Mouse (Mus musculus): ENCODE measurements at regions not wholly inside any gene's neighbourhood (a gene's known extent, or its start where the extent isn't known, plus 50 kb on each side); places are given as distances from the start of the nearest gene placed in this dataset.

GRCm38 (mm10) chr13:48131681-48132080, 129.3 kb upstream of the Id4 start:
- no peak overlapping the region for H3K4me3 ChIP-seq (replicated peaks in 1 of 3; ENCODE audit: low read depth in 2 of 3, low read length in 2 of 3, poor library complexity in 1 of 3)
- in situ Hi-C loops (cut with MboI; ENCODE audit: low pct_ligation_motif_present, low pct_unique_long_range_greater_than_20kb, low sequenced_read_pairs), result no loop called here
- dilution Hi-C loops (cut with MboI; ENCODE audit: extremely low pct_ligation_motif_present, extremely low pct_unique_long_range_greater_than_20kb, low sequenced_read_pairs), result no loop called here
- H3K9me3 ChIP-seq (replicated peaks; ENCODE audit: low read length), result peaks cover 79% of the 10 kb centered on the region
- no peaks in the 10 kb centered on the region for H3K36me3 ChIP-seq (replicated peaks in 1 of 2; ENCODE audit: control insufficient read depth in 1 of 2, insufficient read depth in 1 of 2, low read length in 1 of 2)
- DNase-seq (ENCODE audit: extremely low read depth), result no peak
- no peak overlapping the region for H3K27ac ChIP-seq (ENCODE audit: insufficient read depth, low read depth)
- no peaks in the 10 kb centered on the region for H3K4me1 ChIP-seq (ENCODE audit: control insufficient read depth in 1 of 2, insufficient read depth in 2 of 2)
- H3K79me2 ChIP-seq (replicated peaks; ENCODE audit: control insufficient read depth, extremely low read depth, insufficient read depth, poor library complexity, severe bottlenecking), result no peaks in the 10 kb centered on the region
- TF ChIP-seq CHD2 (IDR thresholded peaks at IDR 0.05; ENCODE audit: low read length), result no peak
- no peak for TF ChIP-seq MAZ (IDR thresholded peaks at IDR 0.05; ENCODE audit: low read depth, low read length)
- no peak for TF ChIP-seq BHLHE40 (IDR thresholded peaks at IDR 0.05; ENCODE audit: low read depth, low read length)
- TF ChIP-seq NRF1 (IDR thresholded peaks at IDR 0.05; ENCODE audit: low read depth, low read length), result no peak
- TF ChIP-seq JUND (conservative IDR thresholded peaks at IDR 0.05; ENCODE audit: low read depth, low read length), result no peak
- no peak for TF ChIP-seq SIN3A (IDR thresholded peaks at IDR 0.05; ENCODE audit: low read length)
- TF ChIP-seq MEF2A (IDR thresholded peaks at IDR 0.05; ENCODE audit: borderline replicate concordance, low read depth, low read length), result no peak
- TF ChIP-seq CTCF (conservative IDR thresholded peaks at IDR 0.05 in 1 of 2, IDR thresholded peaks at IDR 0.05 in 1 of 2; ENCODE audit: low read depth in 2 of 2, low read length in 2 of 2), result no peak
- TF ChIP-seq ZNF384 (IDR thresholded peaks at IDR 0.05; ENCODE audit: low read depth, low read length), result no peak
- no peak for TF ChIP-seq KAT2A (IDR thresholded peaks at IDR 0.05; ENCODE audit: insufficient replicate concordance, low read length)
- no peak for TF ChIP-seq E2F4 (IDR thresholded peaks at IDR 0.05; ENCODE audit: insufficient replicate concordance, low read depth, low read length)
- no peak for TF ChIP-seq IRF4 (IDR thresholded peaks at IDR 0.05; ENCODE audit: low read depth, low read length)
- TF ChIP-seq HCFC1 (IDR thresholded peaks at IDR 0.05; ENCODE audit: low read depth, low read length), result no peak
- TF ChIP-seq MAX (IDR thresholded peaks at IDR 0.05; ENCODE audit: low read length), result no peak
- no peak for TF ChIP-seq TCF12 (IDR thresholded peaks at IDR 0.05; ENCODE audit: low read depth, low read length)
- no peak overlapping the region for H3K4me2 ChIP-seq (ENCODE audit: insufficient read depth, low read depth, poor library complexity, severe bottlenecking)
- H3K9ac ChIP-seq (ENCODE audit: insufficient read depth, low read depth), result no peak overlapping the region
- no peaks in the 10 kb centered on the region for H3K27me3 ChIP-seq (replicated peaks)

DNA sequence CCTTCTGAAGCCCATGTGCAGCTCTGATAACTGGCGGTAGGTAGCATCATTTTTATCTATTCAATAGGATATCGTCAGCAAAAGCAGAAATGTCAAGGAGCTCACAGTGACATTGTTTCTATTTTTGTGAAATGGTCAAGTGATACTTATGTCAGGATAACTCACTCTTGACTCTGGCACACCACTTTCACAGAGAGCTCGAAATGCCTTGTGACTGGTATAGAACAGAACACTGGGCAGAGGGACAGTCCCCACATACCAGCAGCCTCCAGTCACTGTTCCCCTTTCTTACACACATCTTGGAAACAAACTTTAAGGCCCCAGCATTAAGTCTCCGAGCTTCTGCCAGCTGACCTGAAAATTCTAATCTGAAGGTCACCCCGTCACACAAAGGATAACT, 115.1 kb upstream of the Id4 start:
- DNase-seq (ENCODE audit: extremely low read depth), result no peak
- H3K79me2 ChIP-seq (replicated peaks; ENCODE audit: control insufficient read depth, extremely low read depth, insufficient read depth, poor library complexity, severe bottlenecking), result no peaks in the 10 kb centered on the region
- no peak overlapping the region for H3K4me3 ChIP-seq (replicated peaks in 1 of 3; ENCODE audit: low read depth in 2 of 3, low read length in 2 of 3, poor library complexity in 1 of 3)
- dilution Hi-C loops (cut with MboI; ENCODE audit: extremely low pct_ligation_motif_present, extremely low pct_unique_long_range_greater_than_20kb, low sequenced_read_pairs), result no loop called here
- no peak overlapping the region for H3K27ac ChIP-seq (ENCODE audit: insufficient read depth, low read depth)
- no peaks in the 10 kb centered on the region for H3K4me1 ChIP-seq (ENCODE audit: control insufficient read depth in 1 of 2, insufficient read depth in 2 of 2)
- H3K4me2 ChIP-seq (ENCODE audit: insufficient read depth, low read depth, poor library complexity, severe bottlenecking), result no peak overlapping the region
- no peak for TF ChIP-seq TBP (conservative IDR thresholded peaks at IDR 0.05; ENCODE audit: low read depth, low read length)
- in situ Hi-C loops (cut with MboI; ENCODE audit: low pct_ligation_motif_present, low pct_unique_long_range_greater_than_20kb, low sequenced_read_pairs), result no loop called here
- peaks cover 62% of the 10 kb centered on the region for H3K9me3 ChIP-seq (replicated peaks; ENCODE audit: low read length)
- no peaks in the 10 kb centered on the region for H3K27me3 ChIP-seq (replicated peaks)
- no peaks in the 10 kb centered on the region for H3K36me3 ChIP-seq (replicated peaks in 1 of 2; ENCODE audit: control insufficient read depth in 1 of 2, insufficient read depth in 1 of 2, low read length in 1 of 2)
- H3K9ac ChIP-seq (ENCODE audit: insufficient read depth, low read depth), result no peak overlapping the region
